Mouse (Mus musculus) gastrocnemius, postnatal 4 days (tissue): ENCODE results near the gene Dmrtc1b. TPM values are rescaled to one million over a fixed set of nuclear protein-coding genes. Genes with fewer than 3 reads are reported as not detected.
"Not testable (repeated sequence)": the region's sequence is repeated elsewhere in the genome, so short reads cannot be mapped to it uniquely, and the experiment has no call there.

Experiments
- DNase-seq, 2 experiments: peaks; one replicate each; pipeline ENCODE4 v3.0.0; 2021 to 2022; ENCODE audit warnings: low spot score in 2 of 2, mixed read lengths in 2 of 2
- long read RNA-seq, 2 experiments: library from polyadenylated mRNA; stranded (forward); transcript quantifications; one replicate each; pipeline ENCODE4 v2.0.0; 2021
- total RNA-seq, 2 experiments: library from RNA; stranded (reverse); gene quantifications; 2 replicates each; pipeline ENCODE4 v1.2.3; 2021

The Dmrtc1b gene
- not detected for total RNA-seq
- long read RNA-seq, experiment 1 = 0 reads
- long read RNA-seq, experiment 2 = 0 reads

- not testable (repeated sequence) for DNase-seq
Measured at GRCm38 (mm10) chrX:102707535-102707934, at the start of gene Dmrtc1b, which contains the start of gene Gm9112. Dmrtc1b (plus strand) TSS chrX:102707865. Gm9112 (minus strand) TSS chrX:102707635.

GRCm38 (mm10) chrX:102660712-102661111, 47.0 kb upstream of the Dmrtc1b start:
- DNase-seq = no peak

GRCm38 (mm10) chrX:102666641-102667040, 41.0 kb upstream of the Dmrtc1b start:
- DNase-seq = no peak

- not testable (repeated sequence) for DNase-seq
Measured at GRCm38 (mm10) chrX:102684706-102685105, 23.0 kb upstream of the Dmrtc1b start.

- DNase-seq = not testable (repeated sequence)
Measured at GRCm38 (mm10) chrX:102686872-102687271, 20.8 kb upstream of the Dmrtc1b start, which contains the start of gene Gm3880. Gm3880 (minus strand) TSS chrX:102686972.

GRCm38 (mm10) chrX:102689252-102689651, 18.4 kb upstream of the Dmrtc1b start:
- peak in 1 of 2 experiments; percentile 6 for DNase-seq

GRCm38 (mm10) chrX:102700636-102701035, 7.0 kb upstream of the Dmrtc1b start:
- peak; percentile 8 to 29 for DNase-seq

GRCm38 (mm10) chrX:102724226-102724625, 16.6 kb downstream of the Dmrtc1b start:
- not testable (repeated sequence) for DNase-seq

Other genes starting within 250 kb of the Dmrtc1b start
- gene Hdac8, start 202.5 kb upstream of the Dmrtc1b start, total RNA-seq = 1 to 10 TPM; 4.7 to 6.6 TPM
- gene Phka1, start 63.6 kb upstream of the Dmrtc1b start, total RNA-seq = 10 to 100 TPM; 34.1 to 39.0 TPM
- gene Gm3880, start 20.9 kb upstream of the Dmrtc1b start, total RNA-seq = not detected
- gene Gm9112, start 230 bp upstream of the Dmrtc1b start, total RNA-seq = not detected
- gene Dmrtc1c1, start 95.1 kb downstream of the Dmrtc1b start, total RNA-seq = not detected
- not detected for gene Dmrtc1c2, start 146.8 kb downstream of the Dmrtc1b start, total RNA-seq
- gene 1700031F05Rik, start 160.1 kb downstream of the Dmrtc1b start, total RNA-seq = not detected
- not detected for gene Dmrtc1a, start 200.8 kb downstream of the Dmrtc1b start, total RNA-seq
- not detected for gene 1700011M02Rik, start 201.0 kb downstream of the Dmrtc1b start, total RNA-seq
- not detected for gene 1700018G05Rik, start 220.5 kb downstream of the Dmrtc1b start, total RNA-seq